Comparison of ENCODE assay signal across 8 mouse cellular contexts in genomic region chr8:105966692-105967311, GRCm38 (mm10). TPM values are rescaled to one million over a fixed set of nuclear protein-coding genes. Genes with fewer than 3 reads are reported as not detected.
DNase-seq lines count a peak whose midpoint lies in the region; ATAC-seq and TF ChIP-seq lines count a peak whose summit lies in the region.

No protein-coding gene starts in this region.

- H3K36me3 ChIP-seq in embryonic facial prominence, embryonic 12.5 days = no peaks in the 10 kb centered on the region
- H3K36me3 ChIP-seq in hindbrain, embryonic 11.5 days (ENCODE audit: control insufficient read depth, insufficient read depth, low read length) = no peaks in the 10 kb centered on the region
- H3K36me3 ChIP-seq in lung, postnatal 0 days (ENCODE audit: insufficient read depth, low read length) = no peaks in the 10 kb centered on the region
- no peaks in the 10 kb centered on the region for H3K36me3 ChIP-seq in stomach, embryonic 16.5 days (ENCODE audit: control insufficient read depth, insufficient read depth, low read length)

- H3K27me3 ChIP-seq in embryonic facial prominence, embryonic 12.5 days = no peaks in the 10 kb centered on the region
- H3K27me3 ChIP-seq in hindbrain, embryonic 11.5 days (ENCODE audit: control insufficient read depth, insufficient read depth, low read length) = peaks cover 22% of the 10 kb centered on the region
- H3K27me3 ChIP-seq in lung, postnatal 0 days (replicated peaks; ENCODE audit: insufficient read depth, low read length) = no peaks in the 10 kb centered on the region
- no peaks in the 10 kb centered on the region for H3K27me3 ChIP-seq in stomach, embryonic 16.5 days (ENCODE audit: control insufficient read depth, insufficient read depth, low read length)

- H3K4me3 ChIP-seq in embryonic facial prominence, embryonic 12.5 days = peak overlapping the region; percentile 76; the same call in 1 of the 2 replicates
- H3K4me3 ChIP-seq in hindbrain, embryonic 11.5 days (ENCODE audit: low read depth, low read length) = no peak overlapping the region
- peak overlapping the region; percentile 86; the same call in 1 of the 2 replicates for H3K4me3 ChIP-seq in lung, postnatal 0 days (ENCODE audit: low read depth, low read length)
- H3K4me3 ChIP-seq in stomach, embryonic 16.5 days (replicated peaks; ENCODE audit: low read length) = peak overlapping the region; percentile 85

- H3K9ac ChIP-seq in embryonic facial prominence, embryonic 12.5 days = no peak overlapping the region
- H3K9ac ChIP-seq in hindbrain, embryonic 11.5 days (ENCODE audit: low read depth, low read length) = no peak overlapping the region
- H3K9ac ChIP-seq in lung, postnatal 0 days (replicated peaks; ENCODE audit: low read depth) = no peak overlapping the region
- H3K9ac ChIP-seq in stomach, embryonic 16.5 days (ENCODE audit: low read length) = peak overlapping the region; percentile 24; the same call in 1 of the 2 replicates

- peak; percentile 49 for DNase-seq in left cerebral cortex, postnatal 4 days
- no peak for DNase-seq in left cerebral cortex, adult 11 months (ENCODE audit: low spot score)
- peak; percentile 51 for DNase-seq in hindbrain, embryonic 11.5 days (ENCODE audit: low spot score)
- DNase-seq in lung, postnatal 0 days (ENCODE audit: low spot score) = peak; percentile 73
- no peak for DNase-seq in MN1 (ENCODE audit: low spot score)
- no peak for DNase-seq in left cerebral cortex, postnatal 25 days (ENCODE audit: low spot score in 2 of 2)

- peak overlapping the region; percentile 70 for H3K4me2 ChIP-seq in embryonic facial prominence, embryonic 12.5 days (replicated peaks)
- H3K4me2 ChIP-seq in hindbrain, embryonic 11.5 days (replicated peaks; ENCODE audit: low read depth, low read length) = no peak overlapping the region
- H3K4me2 ChIP-seq in lung, postnatal 0 days (replicated peaks; ENCODE audit: low read depth, low read length) = peak overlapping the region; percentile 87
- peak overlapping the region; percentile 70 for H3K4me2 ChIP-seq in stomach, embryonic 16.5 days (ENCODE audit: low read depth, low read length)

- H3K9me3 ChIP-seq in embryonic facial prominence, embryonic 12.5 days = no peaks in the 10 kb centered on the region
- H3K9me3 ChIP-seq in hindbrain, embryonic 11.5 days (ENCODE audit: control insufficient read depth, low read length) = no peaks in the 10 kb centered on the region
- H3K9me3 ChIP-seq in lung, postnatal 0 days (ENCODE audit: low read length) = no peaks in the 10 kb centered on the region
- no peaks in the 10 kb centered on the region for H3K9me3 ChIP-seq in stomach, embryonic 16.5 days (replicated peaks; ENCODE audit: control insufficient read depth, low read length)

- peaks cover 19% of the 10 kb centered on the region for H3K4me1 ChIP-seq in embryonic facial prominence, embryonic 12.5 days
- H3K4me1 ChIP-seq in hindbrain, embryonic 11.5 days (replicated peaks; ENCODE audit: control insufficient read depth, insufficient read depth, low read length) = 0 out of 2 replicates have a peak, but pooled peaks cover 2% of the 10 kb centered on the region
- peaks cover 5% of the 10 kb centered on the region; the same call in 1 of the 2 replicates for H3K4me1 ChIP-seq in lung, postnatal 0 days (ENCODE audit: insufficient read depth, low read depth, low read length)
- peaks cover 25% of the 10 kb centered on the region for H3K4me1 ChIP-seq in stomach, embryonic 16.5 days (ENCODE audit: control insufficient read depth, insufficient read depth, low read length)

- no peak for TF ChIP-seq CTCF in lung, postnatal 0 days (IDR thresholded peaks at IDR 0.05)

- no peak for TF ChIP-seq EP300 in lung, postnatal 0 days (IDR thresholded peaks at IDR 0.05)

- intact Hi-C loops in left cerebral cortex, postnatal 4 days (cut with DNase I) = no loop called here
- intact Hi-C loops in left cerebral cortex, postnatal 25 days (cut with DNase I) = no loop called here

- peak overlapping the region; percentile 2; the same call in 1 of the 2 replicates for H3K27ac ChIP-seq in embryonic facial prominence, embryonic 12.5 days
- no peak overlapping the region for H3K27ac ChIP-seq in hindbrain, embryonic 11.5 days (ENCODE audit: low read depth, low read length)
- H3K27ac ChIP-seq in lung, postnatal 0 days (ENCODE audit: low read length) = no peak overlapping the region; the same call in 1 of the 2 replicates
- peak overlapping the region; percentile 57 for H3K27ac ChIP-seq in stomach, embryonic 16.5 days (ENCODE audit: low read length)

- 5% methylated on average over 19 of the region's 19 CpGs for WGBS in embryonic facial prominence, embryonic 12.5 days
- WGBS in hindbrain, embryonic 11.5 days = 7% methylated on average over 19 of the region's 19 CpGs
- WGBS in lung, postnatal 0 days = 12% methylated on average over 19 of the region's 19 CpGs
- 11% methylated on average over 19 of the region's 19 CpGs for WGBS in stomach, embryonic 16.5 days

- ATAC-seq in embryonic facial prominence, embryonic 12.5 days (ENCODE audit: insufficient number of reproducible peaks, insufficient read depth, low FRiP score, low TSS enrichment) = no peak
- no peak for ATAC-seq in hindbrain, embryonic 11.5 days (ENCODE audit: low FRiP score)
- ATAC-seq in lung, postnatal 0 days = peak; percentile 16; the same call in 1 of the 2 replicates
- ATAC-seq in stomach, embryonic 16.5 days (ENCODE audit: insufficient read depth, low FRiP score) = peak; percentile 57

RNA-seq across cellular contexts. Expression of gene Slc12a4, which starts 0.9 kb away (rescaled TPM):
- total RNA-seq in left cerebral cortex, postnatal 4 days (2021) = 10 to 100 TPM; 19.0 to 21.5 TPM
- 44.3 and 48.2 TPM in 2 replicates for polyA plus RNA-seq in embryonic facial prominence, embryonic 12.5 days (2016; fragmentation: Nextera tagmentation; extraction: Ambion mirVana)
- polyA plus RNA-seq in hindbrain, embryonic 11.5 days (2014; fragmentation: Nextera tagmentation; extraction: Ambion mirVana) = 7.8 and 8.4 TPM in 2 replicates
- polyA plus RNA-seq in lung, postnatal 0 days (2015; fragmentation: Nextera tagmentation; extraction: Ambion mirVana) = 29.2 and 33.9 TPM in 2 replicates
- polyA plus RNA-seq in stomach, embryonic 16.5 days (2015; fragmentation: Nextera tagmentation; extraction: Ambion mirVana) = 35.4 and 44.9 TPM in 2 replicates
- total RNA-seq in left cerebral cortex, postnatal 25 days (2021) = 10 to 100 TPM; 20.0 to 23.3 TPM

RNA-seq across cellular contexts. Expression of gene Dpep3, which starts 12.4 kb away (rescaled TPM):
- not detected for total RNA-seq in left cerebral cortex, postnatal 4 days (2021)
- not detected in 2 replicates for polyA plus RNA-seq in embryonic facial prominence, embryonic 12.5 days (2016; fragmentation: Nextera tagmentation; extraction: Ambion mirVana)
- not detected in 2 replicates for polyA plus RNA-seq in hindbrain, embryonic 11.5 days (2014; fragmentation: Nextera tagmentation; extraction: Ambion mirVana)
- polyA plus RNA-seq in lung, postnatal 0 days (2015; fragmentation: Nextera tagmentation; extraction: Ambion mirVana) = 0.13 TPM in 1 of 2 replicates, not detected in the other
- not detected in 2 replicates for polyA plus RNA-seq in stomach, embryonic 16.5 days (2015; fragmentation: Nextera tagmentation; extraction: Ambion mirVana)
- total RNA-seq in left cerebral cortex, postnatal 25 days (2021) = not detected

RNA-seq across cellular contexts. Expression of gene Lcat, which starts 23.6 kb away (rescaled TPM):
- 1 to 10 TPM; 6.4 to 8.3 TPM for total RNA-seq in left cerebral cortex, postnatal 4 days (2021)
- polyA plus RNA-seq in embryonic facial prominence, embryonic 12.5 days (2016; fragmentation: Nextera tagmentation; extraction: Ambion mirVana) = 2.3 and 3.0 TPM in 2 replicates
- polyA plus RNA-seq in hindbrain, embryonic 11.5 days (2014; fragmentation: Nextera tagmentation; extraction: Ambion mirVana) = 0.54 and 0.73 TPM in 2 replicates
- 0.63 and 0.74 TPM in 2 replicates for polyA plus RNA-seq in lung, postnatal 0 days (2015; fragmentation: Nextera tagmentation; extraction: Ambion mirVana)
- polyA plus RNA-seq in stomach, embryonic 16.5 days (2015; fragmentation: Nextera tagmentation; extraction: Ambion mirVana) = 4.2 and 5.0 TPM in 2 replicates
- 10 to 100 TPM; 28.0 to 32.5 TPM for total RNA-seq in left cerebral cortex, postnatal 25 days (2021)

RNA-seq across cellular contexts. Expression of gene Dus2, which starts 24.3 kb away (rescaled TPM):
- 10 to 100 TPM; 19.6 to 23.8 TPM for total RNA-seq in left cerebral cortex, postnatal 4 days (2021)
- 25.3 and 26.6 TPM in 2 replicates for polyA plus RNA-seq in embryonic facial prominence, embryonic 12.5 days (2016; fragmentation: Nextera tagmentation; extraction: Ambion mirVana)
- 16.4 and 22.0 TPM in 2 replicates for polyA plus RNA-seq in hindbrain, embryonic 11.5 days (2014; fragmentation: Nextera tagmentation; extraction: Ambion mirVana)
- polyA plus RNA-seq in lung, postnatal 0 days (2015; fragmentation: Nextera tagmentation; extraction: Ambion mirVana) = 7.4 and 8.8 TPM in 2 replicates
- polyA plus RNA-seq in stomach, embryonic 16.5 days (2015; fragmentation: Nextera tagmentation; extraction: Ambion mirVana) = 18.3 and 18.5 TPM in 2 replicates
- total RNA-seq in left cerebral cortex, postnatal 25 days (2021) = 10 to 100 TPM; 16.7 to 18.9 TPM

RNA-seq across cellular contexts. Expression of gene Psmb10, which starts 28.6 kb away (rescaled TPM):
- 10 to 100 TPM; 50.6 to 70.2 TPM for total RNA-seq in left cerebral cortex, postnatal 4 days (2021)
- polyA plus RNA-seq in embryonic facial prominence, embryonic 12.5 days (2016; fragmentation: Nextera tagmentation; extraction: Ambion mirVana) = 22.9 and 31.7 TPM in 2 replicates
- 21.6 and 24.6 TPM in 2 replicates for polyA plus RNA-seq in hindbrain, embryonic 11.5 days (2014; fragmentation: Nextera tagmentation; extraction: Ambion mirVana)
- polyA plus RNA-seq in lung, postnatal 0 days (2015; fragmentation: Nextera tagmentation; extraction: Ambion mirVana) = 75.9 and 77.2 TPM in 2 replicates
- 55.0 and 59.5 TPM in 2 replicates for polyA plus RNA-seq in stomach, embryonic 16.5 days (2015; fragmentation: Nextera tagmentation; extraction: Ambion mirVana)
- total RNA-seq in left cerebral cortex, postnatal 25 days (2021) = 10 to 100 TPM; 84.9 to 92.0 TPM

Comparison
In these comparisons a context has a peak if more than half of its experiments do, and no peak if none do; other contexts are left out.
1. DNase-seq: peak in left cerebral cortex, postnatal 4 days (single experiment), hindbrain, embryonic 11.5 days (single experiment) and lung, postnatal 0 days (single experiment); none in left cerebral cortex, adult 11 months (single experiment), MN1 (single experiment) and left cerebral cortex, postnatal 25 days (0 of 2).
2. ATAC-seq: peak in lung, postnatal 0 days (single experiment) and stomach, embryonic 16.5 days (single experiment); none in embryonic facial prominence, embryonic 12.5 days (single experiment) and hindbrain, embryonic 11.5 days (single experiment).
3. H3K27ac ChIP-seq: peak in embryonic facial prominence, embryonic 12.5 days (single experiment) and stomach, embryonic 16.5 days (single experiment); none in hindbrain, embryonic 11.5 days (single experiment) and lung, postnatal 0 days (single experiment).